Mouse (Mus musculus) cerebellum, adult 18-20 months (tissue): ENCODE measurements around the gene Gm49322.
"Not testable (repeated sequence)": the region's sequence is repeated elsewhere in the genome, so short reads cannot be mapped to it uniquely, and the experiment has no call there.

Source experiments
- DNase-seq, 2 experiments: peaks; one replicate each; pipeline ENCODE4 v3.0.0; 2021

Gm49322 gene

GRCm38 (mm10) chr10:80614351-80614750 is 8.5 kb downstream of the Gm49322 start:
- DNase-seq: no peak

- DNase-seq: no peak
These were observed 12.4 kb downstream of the Gm49322 start for GRCm38 (mm10) chr10:80618181-80618580.

- no peak for DNase-seq
These were observed 13.8 kb downstream of the Gm49322 start for GRCm38 (mm10) chr10:80619465-80620244.

GRCm38 (mm10) chr10:80620365-80620764 is 14.5 kb downstream of the Gm49322 start:
- DNase-seq: peak in 1 of 2 experiments; percentile 21

- DNase-seq: peak in 1 of 2 experiments; percentile 35
These were observed 15.2 kb downstream of the Gm49322 start for GRCm38 (mm10) chr10:80620796-80621689.

GRCm38 (mm10) chr10:80621690-80621939 is 15.8 kb downstream of the Gm49322 start:
- no peak for DNase-seq

- DNase-seq: peak; percentile 99 to 100
These were observed 16.3 kb downstream of the Gm49322 start for GRCm38 (mm10) chr10:80621940-80622660.

GRCm38 (mm10) chr10:80622661-80623456 is 17.0 kb downstream of the Gm49322 start, which contains the start of gene Csnk1g2:
Gene Csnk1g2 (plus strand): TSS chr10:80622838.
- DNase-seq: peak; percentile 51 to 52

- DNase-seq: peak; percentile 62 to 66
These were observed 17.8 kb downstream of the Gm49322 start for GRCm38 (mm10) chr10:80623457-80624191.

GRCm38 (mm10) chr10:80625764-80626163 is 19.9 kb downstream of the Gm49322 start:
- DNase-seq: no peak

- no peak for DNase-seq
These were observed 21.9 kb downstream of the Gm49322 start for GRCm38 (mm10) chr10:80627685-80628084.

GRCm38 (mm10) chr10:80628925-80629324 is 23.1 kb downstream of the Gm49322 start:
- no peak for DNase-seq

- DNase-seq: no peak
These were observed 29.5 kb downstream of the Gm49322 start for GRCm38 (mm10) chr10:80635345-80635744.

GRCm38 (mm10) chr10:80646936-80647335 is 41.1 kb downstream of the Gm49322 start:
- no peak for DNase-seq

GRCm38 (mm10) chr10:80649910-80650309 is 44.1 kb downstream of the Gm49322 start:
- not testable (repeated sequence) for DNase-seq

- no peak for DNase-seq
These were observed 44.6 kb downstream of the Gm49322 start for GRCm38 (mm10) chr10:80650392-80650791.

- DNase-seq: no peak
These were observed 47.4 kb downstream of the Gm49322 start for GRCm38 (mm10) chr10:80653156-80653720.

GRCm38 (mm10) chr10:80654866-80655265 is 49.0 kb downstream of the Gm49322 start:
- DNase-seq: no peak

GRCm38 (mm10) chr10:80655406-80656129 is 49.7 kb downstream of the Gm49322 start:
- no peak for DNase-seq

GRCm38 (mm10) chr10:80656130-80656862 is 50.5 kb downstream of the Gm49322 start:
- peak; percentile 98 to 99 for DNase-seq
